Mouse (Mus musculus): Measurements from ENCODE around the gene Tram2.
A peak's percentile ranks its signal among the peaks of the same experiment; 100 is the strongest.

Gene Tram2

GRCm38 (mm10) chr1:21079217-21079773 is at the start of gene Tram2:
Gene Tram2, minus strand, starts transcription at chr1:21079229.
- DNase-seq: peak; percentile 95 to 98

DNA sequence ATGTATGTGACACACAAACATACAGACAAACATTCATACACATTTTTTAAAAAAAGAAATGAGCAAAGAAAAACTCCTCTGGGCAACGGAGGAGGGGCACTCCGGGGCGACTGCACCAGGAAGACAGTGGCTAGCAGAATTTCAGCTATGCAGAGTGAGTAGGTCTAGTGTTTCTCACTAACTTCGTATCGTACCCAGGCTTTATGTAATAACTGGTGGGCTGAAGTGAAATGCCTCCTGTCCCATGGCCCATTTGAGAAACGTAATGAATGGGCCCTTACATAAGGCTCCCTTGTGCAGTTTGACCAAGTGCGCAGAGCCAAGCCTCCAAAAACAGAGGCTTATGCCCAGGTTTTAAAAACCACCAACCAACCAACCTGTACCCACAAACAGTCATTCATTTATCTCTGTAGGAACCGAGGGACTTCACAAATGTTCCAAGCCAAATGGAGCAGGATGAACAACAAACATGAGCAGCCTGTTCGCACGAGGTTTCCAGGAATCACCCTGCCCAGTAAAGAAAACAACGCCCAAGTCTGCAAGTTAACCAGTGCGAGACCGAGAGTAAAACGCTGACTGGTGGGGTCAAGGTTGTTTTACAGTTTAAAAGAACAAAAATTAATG is 45.8 kb upstream of the Tram2 start:
- no peak for DNase-seq

DNA sequence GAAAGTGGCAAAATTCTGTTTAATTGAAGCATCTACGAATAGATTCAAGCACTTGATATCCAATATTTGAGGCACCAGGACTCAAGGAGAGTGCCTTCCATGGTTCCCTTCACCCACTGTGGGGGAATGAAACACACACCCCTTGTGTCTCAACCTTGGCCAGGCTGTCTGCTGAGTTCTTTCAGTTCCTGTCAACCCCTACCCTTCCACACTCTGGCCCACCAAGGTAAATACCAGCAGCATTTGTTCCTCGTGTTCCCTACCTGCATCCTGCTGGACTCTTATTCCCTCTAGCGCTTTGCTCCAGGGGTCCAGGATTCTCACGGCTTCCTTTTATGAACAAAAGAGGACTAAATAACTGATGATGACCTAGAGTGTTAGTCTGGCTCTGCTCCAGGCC is 24.8 kb upstream of the Tram2 start:
- no peak for DNase-seq

DNA sequence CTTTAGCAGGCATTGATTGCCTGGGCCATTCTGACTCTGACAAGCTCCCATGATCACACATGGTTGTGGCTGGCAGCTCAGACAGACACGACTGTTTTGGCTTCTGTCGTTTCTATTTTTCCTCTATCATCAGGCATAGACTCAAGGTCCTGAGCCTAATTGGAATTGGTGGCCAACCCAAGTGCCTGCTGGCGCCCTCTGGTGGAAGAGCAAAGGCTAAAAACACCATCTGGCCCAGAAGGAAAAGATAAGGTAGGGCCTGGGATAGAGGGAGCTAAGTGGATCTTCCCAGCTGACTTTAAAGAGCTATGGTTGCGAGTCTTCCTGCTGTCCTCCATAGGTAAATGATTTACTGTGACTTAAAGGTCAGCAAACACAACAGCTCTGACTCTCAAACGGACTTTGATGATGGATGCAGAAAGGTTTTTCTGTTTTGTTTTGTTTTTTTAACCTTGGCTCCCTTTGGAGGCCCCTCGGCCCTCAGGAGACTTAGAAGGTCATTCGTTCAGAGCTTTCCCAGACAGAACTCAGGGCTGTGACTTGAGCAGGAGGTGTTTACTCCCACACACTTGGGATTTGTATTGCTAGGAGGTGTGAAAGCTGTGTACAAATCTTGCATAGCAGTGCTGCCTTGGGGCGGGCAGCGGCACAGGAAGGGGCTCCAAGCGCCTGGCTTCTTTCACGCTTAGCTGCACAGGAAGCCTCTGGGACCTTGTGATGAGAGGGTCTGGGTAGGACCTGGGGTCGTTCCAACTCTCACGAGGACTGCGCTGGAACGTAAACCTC is 22.4 kb upstream of the Tram2 start:
- DNase-seq: peak; percentile 33 to 68

GRCm38 (mm10) chr1:21100726-21101125 is 21.7 kb upstream of the Tram2 start:
- DNase-seq: no peak

GRCm38 (mm10) chr1:21097001-21097989 is 18.3 kb upstream of the Tram2 start:
- no peak for DNase-seq

DNA sequence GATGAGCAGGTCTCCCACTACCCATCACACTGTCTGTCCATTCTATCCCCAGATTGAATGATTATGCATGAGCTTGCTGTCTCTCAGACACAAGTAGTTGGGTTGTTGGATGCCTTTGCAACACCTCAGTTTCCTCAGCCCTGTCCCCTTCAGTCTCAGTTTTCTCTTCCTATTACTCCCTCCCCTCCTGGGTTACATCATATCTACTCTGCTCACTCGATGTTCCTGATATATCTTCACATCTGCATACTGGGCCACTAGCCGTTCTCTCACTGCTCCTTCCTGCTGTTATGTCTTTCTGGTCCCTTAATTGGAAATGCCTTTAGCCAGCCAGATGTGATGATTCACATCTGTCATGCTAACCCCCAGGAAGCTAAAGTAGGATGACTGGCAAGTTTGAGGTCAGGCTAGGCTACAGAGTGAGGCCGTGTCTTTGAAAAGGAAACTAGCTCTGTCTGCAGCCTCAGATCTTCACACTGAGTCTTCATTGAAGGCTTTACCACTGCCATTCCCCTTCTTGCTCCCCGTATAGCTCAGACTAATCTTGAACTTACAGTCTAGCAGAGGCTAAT is 15.7 kb upstream of the Tram2 start:
- no peak for DNase-seq

GRCm38 (mm10) chr1:21089661-21090117 is 10.7 kb upstream of the Tram2 start:
- no peak for DNase-seq

- no peak for DNase-seq
Measured at GRCm38 (mm10) chr1:21086291-21086690, 7.3 kb upstream of the Tram2 start.

DNA sequence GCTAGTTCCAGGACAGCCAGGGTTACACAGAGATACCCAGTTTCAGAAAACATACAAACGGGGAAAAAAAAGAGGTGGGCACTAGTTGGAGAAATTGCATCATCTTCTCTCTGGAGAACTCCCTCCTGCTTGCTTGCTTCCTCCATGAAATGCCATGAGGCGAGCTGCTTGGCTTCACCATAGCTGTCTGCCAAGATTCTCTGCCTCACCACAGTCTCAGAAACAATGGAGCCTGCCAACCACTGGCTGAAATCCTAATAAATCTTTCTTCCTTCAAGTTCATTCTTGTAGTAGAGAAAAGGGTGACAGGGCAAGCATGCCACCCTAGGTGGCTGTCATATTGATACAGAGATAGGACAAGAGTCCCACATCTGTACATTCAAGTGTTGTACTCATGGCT is 5.6 kb upstream of the Tram2 start:
- no peak for DNase-seq

DNA sequence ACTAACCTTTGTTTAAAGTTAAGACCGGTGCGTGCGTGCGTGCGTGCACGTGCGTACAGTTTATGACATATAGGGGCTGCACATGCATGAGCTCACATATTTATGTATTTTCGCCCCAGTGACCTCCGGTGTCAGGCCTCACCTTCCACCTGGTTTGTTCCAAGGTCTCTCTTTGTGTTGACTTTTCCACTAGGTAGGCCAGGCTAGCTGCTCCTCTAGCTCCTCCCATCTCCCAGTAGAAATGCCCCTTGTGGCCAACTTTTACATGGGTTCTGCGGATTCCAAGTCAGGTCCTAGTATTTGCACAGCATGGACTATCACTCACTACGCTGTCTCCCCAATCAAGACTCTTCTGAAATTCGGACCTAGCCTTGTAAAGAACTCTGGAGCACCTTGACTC is 1.3 kb upstream of the Tram2 start:
- no peak for DNase-seq

- no peak for DNase-seq
Measured at GRCm38 (mm10) chr1:21078481-21079214, 381 bp downstream of the Tram2 start.

- DNase-seq: no peak
Measured at GRCm38 (mm10) chr1:21077619-21078018, 1.4 kb downstream of the Tram2 start.

DNA sequence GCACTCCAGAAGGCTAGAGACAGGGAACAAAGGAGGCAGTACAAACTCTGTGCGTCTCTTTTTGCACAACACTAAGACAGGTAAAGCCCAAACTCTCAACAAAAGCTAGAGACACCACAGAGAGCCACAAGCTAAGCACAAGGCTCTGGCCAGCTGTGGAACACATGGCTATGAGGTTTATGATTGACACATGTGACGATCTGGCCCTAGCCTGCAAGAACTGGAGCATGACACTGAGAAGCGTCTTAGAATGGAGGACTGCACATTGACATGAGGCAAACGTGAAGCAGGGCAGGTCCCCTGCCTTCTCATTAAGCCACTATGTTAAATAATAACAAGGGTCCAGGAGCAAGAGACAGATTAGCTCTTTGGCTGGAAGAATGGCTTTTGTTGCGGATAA is 1.8 kb downstream of the Tram2 start:
- no peak for DNase-seq

DNA sequence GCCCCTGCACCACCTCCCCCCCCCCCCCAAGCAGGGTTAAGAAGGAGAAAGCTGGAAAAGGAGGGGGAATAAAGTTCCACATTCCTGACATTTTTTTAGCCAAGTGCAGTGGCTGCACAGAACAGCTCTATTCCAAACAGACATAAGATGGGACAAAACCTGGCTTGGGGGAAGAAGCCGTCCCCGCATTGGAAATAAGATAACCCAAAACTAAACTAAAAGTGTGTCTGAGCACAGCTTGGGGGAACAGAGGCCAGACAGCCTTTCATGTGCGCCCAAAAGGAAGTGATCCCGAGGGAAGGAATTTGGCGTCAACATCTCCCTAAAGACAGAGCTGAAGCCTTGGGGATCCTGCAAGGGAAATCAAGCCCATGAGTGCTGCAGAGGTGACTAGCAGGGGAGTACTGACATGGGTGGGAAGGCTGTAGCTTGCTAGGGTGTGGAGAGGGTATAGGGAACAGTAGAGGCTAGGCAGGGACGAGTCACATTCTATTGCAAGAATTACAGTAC is 3.0 kb downstream of the Tram2 start:
- DNase-seq: no peak

- no peak for DNase-seq
Measured at GRCm38 (mm10) chr1:21074231-21074630, 4.8 kb downstream of the Tram2 start.

DNA sequence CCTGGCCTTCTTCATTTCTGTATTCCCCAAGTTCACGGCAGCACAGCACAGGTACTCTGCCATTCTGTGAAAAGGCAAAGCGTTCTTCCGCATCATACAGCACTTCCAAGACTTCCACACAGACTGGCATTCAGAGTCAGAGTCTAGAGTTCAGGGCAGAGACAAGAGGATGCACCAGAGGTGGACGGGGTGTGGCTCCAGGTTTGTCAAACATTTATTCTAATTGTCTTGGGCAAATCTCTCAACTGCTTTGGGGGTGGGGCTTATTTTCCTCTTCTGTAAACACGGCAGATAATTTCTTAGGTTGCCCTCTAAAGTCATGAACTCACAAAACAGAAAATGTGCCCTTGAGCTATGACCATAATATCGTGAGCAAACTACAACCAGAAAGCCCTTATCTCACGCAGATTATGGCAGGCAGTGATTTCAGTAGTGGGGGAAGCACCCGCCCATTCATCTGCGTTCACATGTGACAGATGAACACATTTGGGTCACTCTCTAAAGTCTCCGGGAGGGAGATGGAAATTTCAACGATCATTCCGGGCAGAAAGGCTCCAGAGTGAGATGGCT is 6.1 kb downstream of the Tram2 start:
- DNase-seq: no peak

DNA sequence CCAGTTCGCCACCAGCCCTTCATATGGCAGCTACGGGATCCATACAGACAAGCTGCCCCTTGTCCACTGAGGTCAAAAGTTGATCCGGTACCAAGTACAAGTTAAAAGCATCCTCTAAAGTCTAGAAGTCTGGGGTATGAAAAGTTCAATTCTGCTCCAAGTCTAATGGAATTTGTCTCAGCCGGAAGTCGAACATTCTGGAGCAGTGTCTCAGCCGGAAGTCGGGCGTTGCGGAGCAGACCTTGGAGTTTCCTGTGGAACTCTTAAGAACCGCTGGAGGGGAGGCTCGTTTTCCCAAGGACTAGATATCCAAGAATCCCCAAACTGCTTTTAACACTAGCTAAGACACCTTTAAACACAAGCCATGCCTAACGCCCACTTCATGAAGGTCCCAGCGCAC is 8.4 kb downstream of the Tram2 start:
- DNase-seq: no peak

DNA sequence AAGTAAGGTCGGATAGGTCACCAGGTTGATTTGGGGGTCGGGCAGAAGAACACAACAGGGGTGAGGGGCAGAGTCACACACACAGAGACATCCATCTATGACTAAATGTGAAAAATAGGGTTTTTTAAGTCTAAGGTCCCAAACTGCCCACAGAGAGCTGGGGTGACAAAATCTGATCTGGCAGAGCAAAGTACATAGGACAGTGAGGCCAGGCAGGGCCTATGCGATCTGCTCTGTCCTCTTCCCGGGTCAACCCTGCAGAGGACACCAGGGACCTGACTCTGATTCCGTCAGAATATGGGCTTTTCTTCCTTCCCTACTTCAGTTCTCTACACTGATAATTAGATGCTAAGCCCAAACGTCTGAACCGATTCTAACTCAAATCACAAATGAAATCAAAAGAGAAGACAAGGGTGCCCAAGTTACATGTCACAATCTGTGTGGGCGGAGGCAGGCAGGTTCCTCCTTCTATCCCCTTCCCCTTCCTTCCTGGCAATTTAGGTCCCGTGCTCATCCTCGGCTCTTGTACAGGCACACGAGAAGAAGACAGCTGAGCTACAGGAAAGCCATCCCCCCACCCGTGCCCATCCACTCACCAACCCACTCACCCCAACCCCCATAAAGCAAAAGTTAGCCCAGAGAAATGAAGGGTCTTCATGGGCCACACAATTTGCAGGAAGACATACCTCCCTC is 9.1 kb downstream of the Tram2 start:
- DNase-seq: no peak

DNA sequence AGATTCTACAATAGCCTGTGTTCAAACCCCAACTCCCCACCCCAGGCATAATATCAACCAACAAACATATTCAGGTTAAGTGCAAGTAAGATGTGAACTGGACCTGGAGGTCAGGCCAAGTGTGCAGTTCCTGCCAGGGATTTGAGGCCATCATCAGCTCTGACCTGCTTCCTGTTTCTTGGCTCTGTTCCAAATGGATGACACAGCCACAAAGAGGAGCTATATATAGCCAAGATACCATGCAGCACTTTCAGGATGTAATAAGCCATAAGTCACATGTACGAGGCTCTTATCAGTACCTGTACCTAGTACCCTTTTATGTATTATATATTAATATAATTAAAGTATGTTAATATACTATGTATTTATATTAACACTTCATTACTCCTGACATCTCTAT is 10.5 kb downstream of the Tram2 start:
- no peak for DNase-seq
